Mouse (Mus musculus) E14TG2a.4 (cell line): ENCODE results near the gene Prr15l.

Source experiments
- CTCF ChIP-seq: conservative IDR thresholded peaks from 2 replicates; pipeline ENCODE4 v1.5.1; 2014; ENCODE audit warnings: low read length
- NANOG ChIP-seq: IDR thresholded peaks from 2 replicates; pipeline ENCODE4 v1.6.1; 2014; ENCODE audit warnings: borderline replicate concordance, low read length, mixed read lengths

DNA sequence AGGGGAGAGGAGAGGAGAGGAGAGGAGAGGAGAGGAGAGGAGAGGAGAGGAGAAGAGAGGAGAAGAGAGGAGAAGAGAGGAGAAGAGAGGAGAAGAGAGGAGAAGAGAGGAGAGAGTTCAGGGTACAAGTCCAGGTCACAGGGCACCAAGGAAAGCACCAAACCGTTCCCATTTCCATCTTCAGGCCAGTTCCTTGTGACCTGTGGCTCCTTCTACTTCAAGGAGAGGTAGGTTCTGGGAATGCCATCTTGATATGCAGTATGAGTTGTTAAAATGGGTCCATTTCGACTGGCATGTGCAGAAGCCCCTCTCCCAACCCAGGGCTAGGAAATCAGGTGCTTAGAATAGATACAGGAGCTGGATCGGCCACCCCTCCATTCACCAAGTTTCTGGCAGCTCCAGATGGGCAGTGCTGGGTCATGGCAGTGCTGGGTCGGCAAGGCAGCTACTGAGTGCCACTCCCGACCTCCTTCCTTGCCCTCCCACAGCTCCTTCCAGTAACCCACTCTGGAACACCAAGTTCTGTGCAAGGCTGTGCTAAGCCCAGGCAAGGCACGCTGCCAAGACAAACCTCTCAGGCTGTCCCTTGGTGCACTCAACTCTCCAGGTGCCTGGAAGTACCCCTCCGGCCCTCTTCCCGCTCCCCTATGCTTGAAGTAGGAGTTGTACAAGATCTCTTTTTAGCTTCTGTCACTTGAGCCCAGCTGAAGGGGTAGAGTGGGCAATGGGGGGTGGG is 3.6 kb downstream of the Prr15l start:
- TF ChIP-seq CTCF (no peak), NANOG (no peak)
